Mouse (Mus musculus) frontal cortex, postnatal 10 days (tissue): ENCODE measurements around the gene Alox12.
A peak's percentile ranks its signal among the peaks of the same experiment; 100 is the strongest.

Experiments used
- DNase-seq, 2 experiments: peaks; one replicate each; pipeline ENCODE4 v3.0.0; 2022; ENCODE audit warnings: low spot score in 2 of 2, mixed read lengths in 1 of 2

The Alox12 gene

DNA sequence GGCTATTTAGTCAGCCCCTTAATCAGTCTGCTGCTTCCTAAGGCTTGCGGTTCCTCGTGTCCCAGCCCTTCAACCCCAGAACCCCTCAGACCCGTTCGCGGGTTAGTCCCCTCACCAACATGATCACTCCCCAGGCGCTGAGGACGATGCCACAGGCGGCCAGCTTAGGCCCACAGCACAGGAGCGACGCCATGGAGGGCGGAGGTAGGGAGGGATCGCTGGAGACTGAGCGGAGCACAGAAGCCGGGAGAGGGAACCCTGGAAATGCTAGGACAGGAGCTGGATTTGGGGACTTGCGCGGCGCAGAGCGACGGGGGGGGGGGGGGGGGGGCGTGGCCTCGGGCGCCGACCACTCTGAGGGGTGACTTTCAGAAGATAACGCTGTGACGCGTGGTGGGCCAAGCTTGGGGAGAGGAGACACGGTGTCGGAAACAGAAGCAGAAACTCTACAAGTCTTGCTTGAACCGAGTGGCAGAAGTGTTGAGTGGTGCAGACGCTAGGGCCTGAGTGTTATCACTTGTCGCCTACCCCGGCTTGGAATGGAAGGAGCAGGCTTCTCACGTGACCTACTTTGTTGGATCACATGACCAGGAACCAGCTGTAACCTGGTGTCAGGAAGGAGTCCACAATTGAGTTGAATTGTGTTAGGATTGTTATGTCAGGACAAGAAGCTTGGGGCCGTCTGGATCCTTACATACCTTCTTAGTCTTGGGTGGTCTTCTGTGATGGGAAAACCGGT lies 15.4 kb downstream of the Alox12 start, which contains the start of the genes Gm21988 and Rnasek:
TSS of gene Gm21988 (minus strand) at position 290 of the 739 bp plus-strand sequence.
TSS of gene Rnasek (minus strand) at position 302 of the 739 bp plus-strand sequence.
- DNase-seq: peak in 1 of 2 experiments; percentile 81

GRCm38 (mm10) chr11:70238591-70239440 lies 16.3 kb downstream of the Alox12 start:
- no peak for DNase-seq

GRCm38 (mm10) chr11:70237457-70238167 lies 17.5 kb downstream of the Alox12 start, which contains the start of gene 0610010K14Rik:
Gene 0610010K14Rik, minus strand, starts transcription at chr11:70237914.
- DNase-seq: peak; percentile 95 to 97

GRCm38 (mm10) chr11:70236717-70237116 lies 18.4 kb downstream of the Alox12 start:
- DNase-seq: no peak

GRCm38 (mm10) chr11:70235254-70235900 lies 19.8 kb downstream of the Alox12 start:
- no peak for DNase-seq

- no peak for DNase-seq
These were observed 20.7 kb downstream of the Alox12 start for GRCm38 (mm10) chr11:70234497-70234896.

GRCm38 (mm10) chr11:70234037-70234436 lies 21.1 kb downstream of the Alox12 start:
- no peak for DNase-seq

GRCm38 (mm10) chr11:70233016-70233415 lies 22.1 kb downstream of the Alox12 start:
- no peak for DNase-seq

DNA sequence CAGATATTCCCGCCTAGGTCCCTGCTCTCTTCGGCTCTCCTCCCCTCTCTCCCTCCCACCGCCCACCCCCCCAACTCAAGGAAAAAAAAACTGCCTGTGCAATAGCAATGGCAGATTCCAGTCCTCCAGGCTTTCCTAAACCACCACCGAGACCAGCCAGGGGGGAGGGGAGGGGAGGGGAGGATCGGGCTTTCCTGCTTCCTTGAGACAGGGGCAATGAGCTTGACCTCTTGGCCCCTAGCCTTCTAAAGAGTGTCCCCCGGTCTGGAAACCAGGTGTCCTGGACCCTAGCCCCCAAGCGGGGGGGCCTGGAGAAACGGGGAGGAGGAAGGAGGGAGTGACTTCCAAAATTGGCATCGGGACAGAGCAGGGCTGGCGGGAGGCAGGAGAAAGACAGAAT lies 22.6 kb downstream of the Alox12 start:
- DNase-seq: peak in 1 of 2 experiments; percentile 47

- peak in 1 of 2 experiments; percentile 81 for DNase-seq
These were observed 24.9 kb downstream of the Alox12 start for GRCm38 (mm10) chr11:70230239-70230727.

DNA sequence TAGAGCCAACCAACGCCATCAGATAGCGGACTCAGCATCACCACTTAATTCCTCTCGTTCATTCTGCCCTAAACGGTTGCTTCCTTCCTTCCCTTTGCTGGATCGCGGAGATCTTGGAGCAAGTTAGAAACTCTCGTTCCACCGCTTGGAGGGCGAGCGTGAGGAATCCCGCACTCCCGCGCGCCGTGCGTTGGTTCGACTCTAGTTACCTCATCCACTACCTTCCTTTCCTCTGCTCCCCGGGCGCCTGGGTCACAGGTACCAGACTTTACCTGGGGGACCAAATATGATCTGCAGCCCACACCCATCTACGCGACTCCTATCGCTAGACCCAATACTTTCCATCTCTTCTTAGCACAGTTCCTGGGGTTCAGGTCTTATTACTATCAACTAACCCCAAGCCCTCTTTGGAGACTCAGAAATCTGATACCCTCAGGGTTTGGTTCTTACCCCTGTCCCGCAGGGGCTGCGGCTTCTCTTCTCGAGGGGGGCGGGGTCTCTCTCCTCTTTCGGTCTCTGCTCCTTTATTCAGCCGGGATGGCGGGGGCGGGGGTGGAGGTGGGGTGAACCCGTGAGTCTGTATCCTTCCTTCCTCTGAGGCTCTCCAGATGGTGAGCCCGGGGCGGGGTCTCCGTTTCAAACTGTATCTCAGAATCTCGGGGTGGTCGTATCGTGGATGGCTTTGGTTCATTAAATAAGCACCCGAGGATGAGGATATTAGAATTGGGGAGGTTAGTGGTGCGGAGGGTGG lies 25.7 kb downstream of the Alox12 start, which contains the start of gene Bcl6b:
TSS of gene Bcl6b (minus strand) at position 539 of the 751 bp plus-strand sequence.
- peak in 1 of 2 experiments; percentile 14 for DNase-seq

GRCm38 (mm10) chr11:70228828-70229227 lies 26.3 kb downstream of the Alox12 start:
- DNase-seq: peak in 1 of 2 experiments; percentile 80

DNA sequence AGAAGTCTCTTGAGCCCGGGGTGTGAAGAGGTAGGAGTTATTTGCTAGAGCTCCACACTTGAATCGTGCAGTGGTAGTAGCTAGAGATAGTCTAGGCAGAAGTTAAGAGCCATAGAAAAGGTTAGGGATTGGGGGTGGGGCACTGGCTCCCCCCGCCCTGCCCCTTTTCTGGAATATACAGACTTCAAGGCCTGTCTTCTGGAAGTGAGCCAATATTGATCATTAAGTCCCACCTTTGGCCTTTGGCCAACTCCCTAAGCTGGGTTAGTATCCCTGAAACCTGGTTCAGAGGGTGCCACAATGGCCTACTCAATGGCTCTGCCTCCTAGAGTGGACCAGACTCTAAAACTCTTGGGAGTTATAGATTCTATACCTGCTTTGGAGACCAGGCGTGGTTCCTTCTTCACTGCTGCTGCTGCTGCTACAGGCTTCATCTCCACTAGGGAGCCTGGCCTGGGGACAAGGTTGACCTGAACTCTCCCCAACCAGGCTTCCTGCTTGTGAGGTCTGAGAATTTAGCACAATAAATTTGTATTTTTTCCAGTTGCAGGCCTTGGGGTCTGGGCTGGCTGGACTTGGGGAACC lies 27.4 kb downstream of the Alox12 start:
- DNase-seq: no peak

DNA sequence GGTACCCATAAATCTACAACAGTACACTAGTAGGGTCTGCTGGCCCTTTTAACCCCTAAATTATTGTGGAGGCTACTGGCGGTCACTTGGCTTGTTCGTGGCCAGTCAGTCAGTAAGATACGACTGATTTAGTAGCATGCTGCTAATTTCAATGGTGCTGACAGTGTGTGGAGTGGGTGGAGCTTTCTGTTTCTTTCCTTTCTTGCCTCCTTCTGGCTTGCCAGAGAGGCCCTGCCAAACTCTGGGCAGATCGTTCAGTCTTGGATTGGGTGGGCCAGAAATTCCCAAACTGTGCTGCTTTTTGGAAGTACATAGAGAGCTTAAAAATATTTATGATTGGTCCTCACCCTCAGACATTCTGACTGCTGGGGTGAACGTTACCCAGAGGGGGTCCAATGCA lies 28.0 kb downstream of the Alox12 start:
- DNase-seq: peak in 1 of 2 experiments; percentile 26

GRCm38 (mm10) chr11:70226602-70226890 lies 28.6 kb downstream of the Alox12 start:
- peak in 1 of 2 experiments; percentile 15 for DNase-seq

- peak in 1 of 2 experiments; percentile 10 for DNase-seq
These were observed 29.2 kb downstream of the Alox12 start for GRCm38 (mm10) chr11:70225798-70226601.

- DNase-seq: no peak
These were observed 31.4 kb downstream of the Alox12 start for GRCm38 (mm10) chr11:70223724-70224123.

DNA sequence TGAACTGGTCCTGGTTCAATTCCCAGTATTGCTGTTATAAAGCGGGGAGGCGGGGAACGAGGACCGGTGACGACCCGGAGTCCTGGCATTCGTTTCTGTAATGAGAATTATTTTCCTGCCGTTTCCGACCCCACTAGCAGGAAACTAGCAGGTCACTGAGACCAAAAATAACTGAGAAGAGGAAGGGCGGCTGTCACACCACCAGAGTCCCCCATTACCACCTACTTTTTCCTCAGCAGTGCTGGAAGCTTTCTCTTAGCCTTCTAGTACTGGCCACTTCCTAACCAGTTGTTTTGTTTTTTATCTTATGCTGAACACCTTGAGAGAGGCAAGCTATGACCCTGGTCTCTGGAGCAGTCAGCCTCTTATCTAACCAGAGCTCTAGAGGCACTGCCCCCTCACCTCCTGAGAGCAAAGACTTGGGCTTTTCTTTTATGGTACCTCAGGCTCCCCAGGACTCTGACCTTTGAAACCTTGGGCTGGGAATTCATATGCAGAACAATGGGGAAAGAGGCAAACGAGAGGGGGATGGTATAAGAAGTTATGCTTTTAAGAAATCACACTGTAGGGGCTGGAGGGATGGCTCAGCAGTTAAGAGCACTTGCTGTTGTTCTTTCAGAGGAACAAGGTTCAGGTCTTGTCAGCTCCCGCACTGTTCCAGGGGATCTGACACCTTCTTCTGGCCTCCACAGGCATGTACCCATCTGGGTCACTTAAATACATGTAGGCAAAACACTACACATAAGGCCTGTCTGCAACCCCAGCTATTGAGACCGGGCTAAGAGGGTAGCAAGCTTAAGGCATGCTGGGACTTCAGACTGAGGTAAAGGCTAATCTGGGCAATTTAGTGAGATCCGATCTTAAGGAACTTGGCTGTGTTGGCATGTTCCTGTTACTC lies 33.3 kb downstream of the Alox12 start:
- peak in 1 of 2 experiments; percentile 16 for DNase-seq
